Mouse (Mus musculus): ENCODE data around the gene Rgs8.

DNA sequence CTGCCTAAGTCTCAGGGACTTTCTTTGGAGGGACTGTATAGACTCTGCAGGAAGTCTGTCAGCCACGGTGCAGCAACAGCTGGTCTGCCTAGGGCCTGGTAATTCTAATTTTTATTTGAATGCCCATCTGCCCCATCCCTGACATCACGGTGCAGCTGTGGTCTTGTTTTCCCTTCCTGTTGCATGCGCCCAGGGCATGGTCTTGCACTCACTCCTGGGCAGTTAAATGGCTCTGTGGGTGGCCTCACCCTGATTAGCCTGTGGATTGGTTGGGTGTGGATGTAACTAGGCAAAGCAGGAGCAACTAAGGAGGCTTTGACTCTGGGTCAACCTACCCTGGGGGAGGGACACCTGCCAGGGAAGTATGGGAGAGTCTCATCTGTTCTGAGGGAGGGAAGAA lies 52.2 kb downstream of the Rgs8 start:
- TF ChIP-seq CTCF (IDR thresholded peaks at IDR 0.05) (no peak), POLR2A (IDR thresholded peaks at IDR 0.05; ENCODE audit: insufficient read depth, low read depth, low read length) (no peak)
